Mouse (Mus musculus): ENCODE results near the gene Sfn.
A peak's percentile ranks its signal among the peaks of the same experiment; 100 is the strongest.
"Not testable (repeated sequence)": the region's sequence is repeated elsewhere in the genome, so short reads cannot be mapped to it uniquely, and the experiment has no call there.

The Sfn gene

DNA sequence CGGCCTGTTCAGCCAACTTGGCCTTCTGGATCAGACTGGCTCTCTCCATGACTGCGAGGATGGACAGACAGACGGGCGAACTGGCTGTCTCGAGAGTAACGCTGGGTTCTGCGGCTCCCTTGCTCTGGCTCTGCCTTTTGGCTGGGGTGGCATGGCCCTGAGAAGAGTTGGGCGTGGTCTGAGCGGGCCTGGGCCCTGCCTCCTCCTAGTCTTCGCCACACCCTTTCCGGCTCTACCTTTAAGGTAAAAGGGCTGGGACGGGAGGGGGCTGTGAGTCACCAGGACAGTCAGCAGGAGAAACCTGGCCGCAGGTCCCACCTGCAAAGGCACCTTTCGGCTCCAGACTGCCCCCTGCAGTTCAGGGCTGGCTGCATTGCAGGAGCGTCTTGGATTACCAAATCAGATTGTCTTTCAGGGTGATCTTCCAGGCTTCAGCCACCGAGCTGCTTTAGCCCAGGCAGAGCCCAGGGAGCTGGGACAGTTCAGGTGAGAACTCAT, at the start of gene Sfn:
Gene Sfn, minus strand, starts transcription at position 448 of the 498 bp plus-strand sequence.
- peak; percentile 54 for DNase-seq (ENCODE audit: low spot score)

DNA sequence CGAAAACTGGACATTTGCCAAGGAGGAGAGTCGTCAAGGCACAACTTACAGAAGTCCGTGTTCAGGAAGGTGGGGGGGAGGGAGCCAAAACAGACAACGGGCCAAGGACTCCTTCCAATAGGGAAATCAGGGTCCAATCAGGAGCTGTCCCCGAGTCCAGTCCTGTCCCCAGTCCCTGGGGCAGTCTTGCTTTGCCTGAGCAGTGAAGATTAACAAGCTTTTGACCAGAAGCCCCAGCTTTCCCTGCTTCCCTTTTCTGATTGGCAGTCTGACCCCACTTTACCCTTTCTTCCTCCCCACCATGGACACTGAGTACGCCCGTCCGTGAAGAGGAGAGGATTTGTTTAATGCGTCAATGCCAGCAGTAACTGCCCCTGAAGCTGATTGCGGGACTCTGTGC, 49.5 kb upstream of the Sfn start:
- DNase-seq (ENCODE audit: low spot score), result no peak

DNA sequence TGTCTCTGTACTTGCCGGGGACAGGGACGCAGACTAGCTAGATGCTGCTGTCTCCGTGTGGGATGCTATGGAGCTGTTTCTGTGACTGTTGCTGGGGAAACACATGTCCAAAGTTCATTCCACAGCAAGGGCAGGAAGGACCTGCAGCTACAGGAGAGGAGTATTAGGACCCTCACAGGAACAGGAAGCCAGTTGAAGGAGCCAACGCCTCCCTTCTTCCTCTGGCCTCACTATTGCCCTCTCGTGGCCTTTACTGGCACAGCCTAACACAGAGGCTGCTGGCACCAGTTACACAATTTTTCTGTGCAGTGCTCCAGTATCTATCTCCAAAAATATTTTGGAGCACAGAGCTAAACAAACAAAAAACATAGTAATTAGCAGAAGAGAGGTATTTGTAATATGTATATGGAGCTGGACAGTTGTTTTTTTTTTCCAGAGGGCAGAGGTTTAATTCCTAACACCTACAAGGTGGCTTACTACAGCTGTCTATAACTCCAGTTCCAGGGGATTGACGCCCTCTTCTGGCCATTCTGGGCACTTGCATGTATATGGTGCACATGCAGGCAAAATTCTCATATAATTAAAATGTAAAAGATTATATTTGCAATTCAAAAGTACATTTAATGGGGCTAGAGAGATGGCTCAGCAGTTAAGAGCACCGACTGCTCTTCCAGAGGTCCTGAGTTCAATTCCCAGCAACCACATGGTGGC, 48.2 kb upstream of the Sfn start, which contains the start of gene Zdhhc18:
Gene Zdhhc18, minus strand, starts transcription at position 166 of the 711 bp plus-strand sequence.
- DNase-seq (ENCODE audit: low spot score), result no peak

DNA sequence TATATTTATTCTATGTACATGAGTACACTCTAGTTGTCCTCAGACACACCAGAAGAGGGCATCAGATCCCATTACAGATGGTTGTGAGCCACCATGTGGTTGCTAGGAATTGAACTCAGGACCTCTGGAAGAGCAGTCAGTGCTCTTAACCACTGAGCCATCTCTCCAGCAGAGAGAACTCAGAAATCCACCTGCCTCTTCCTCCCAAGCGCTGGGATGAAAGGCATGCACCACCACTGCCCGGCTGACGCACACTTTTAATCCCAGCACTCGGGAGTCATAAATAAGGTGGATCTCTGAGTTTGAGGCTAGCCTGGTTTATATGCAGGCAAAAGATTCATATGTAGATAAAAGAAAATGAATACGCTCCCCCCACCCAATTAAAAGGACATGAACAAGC, 47.5 kb upstream of the Sfn start:
- DNase-seq (ENCODE audit: low spot score), result not testable (repeated sequence)

DNA sequence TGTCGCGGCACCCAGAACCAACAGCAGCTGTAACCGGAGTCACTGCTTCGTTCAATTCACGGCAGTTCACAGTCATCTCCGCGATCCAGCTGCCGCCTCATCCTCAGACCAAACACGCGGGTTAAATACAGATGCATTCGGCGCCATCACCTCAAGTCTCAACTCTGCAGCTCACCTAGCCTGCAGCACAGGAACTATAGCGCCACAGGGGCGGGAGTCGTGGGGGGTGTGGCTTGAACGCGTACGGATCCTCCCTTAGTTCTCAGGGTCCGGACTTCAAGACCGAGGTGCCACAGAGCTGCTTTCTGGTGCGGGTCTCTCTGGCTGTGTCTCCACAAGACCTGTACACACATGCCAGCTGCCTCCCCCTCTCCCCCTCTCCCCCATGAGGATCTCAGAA, 43.7 kb upstream of the Sfn start:
- no peak for DNase-seq (ENCODE audit: low spot score)

DNA sequence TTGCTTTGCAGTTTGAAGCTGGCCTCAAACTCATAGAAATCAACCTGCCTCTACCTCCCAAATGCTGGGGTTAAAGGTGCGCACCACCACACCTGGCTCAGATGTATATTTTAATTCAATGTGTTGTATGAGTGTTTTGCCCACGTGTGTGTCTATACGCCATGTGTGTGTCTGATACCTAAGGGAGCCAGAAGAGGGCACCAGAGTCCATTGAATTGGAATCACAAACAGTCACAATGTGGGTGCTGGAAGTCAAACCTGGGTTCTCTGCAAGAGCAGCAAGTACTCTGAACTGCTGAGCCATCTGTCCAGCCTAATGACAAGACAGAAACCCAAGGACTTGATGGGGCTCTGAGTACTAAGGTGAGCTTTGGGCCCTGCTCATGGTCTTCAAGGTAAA, 43.2 kb upstream of the Sfn start:
- no peak for DNase-seq (ENCODE audit: low spot score)

DNA sequence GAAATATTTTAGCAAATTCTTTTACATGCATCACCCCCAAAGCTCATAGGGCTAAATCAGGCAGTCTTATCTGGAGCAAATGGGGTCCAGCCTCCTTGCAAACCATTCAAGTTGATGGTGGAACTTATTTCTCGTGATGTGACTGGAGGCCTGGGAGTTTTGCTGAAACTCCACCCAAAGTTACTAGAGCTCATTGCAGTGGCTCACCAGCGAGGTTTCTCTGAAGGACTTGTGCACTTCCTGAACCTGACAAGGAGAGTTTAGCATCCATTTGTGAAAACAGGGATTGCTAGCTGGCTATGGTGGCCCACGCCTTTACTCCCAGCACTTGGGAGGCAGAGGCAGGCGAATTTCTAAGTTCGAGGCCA, 32.1 kb upstream of the Sfn start:
- no peak for DNase-seq (ENCODE audit: low spot score)

DNA sequence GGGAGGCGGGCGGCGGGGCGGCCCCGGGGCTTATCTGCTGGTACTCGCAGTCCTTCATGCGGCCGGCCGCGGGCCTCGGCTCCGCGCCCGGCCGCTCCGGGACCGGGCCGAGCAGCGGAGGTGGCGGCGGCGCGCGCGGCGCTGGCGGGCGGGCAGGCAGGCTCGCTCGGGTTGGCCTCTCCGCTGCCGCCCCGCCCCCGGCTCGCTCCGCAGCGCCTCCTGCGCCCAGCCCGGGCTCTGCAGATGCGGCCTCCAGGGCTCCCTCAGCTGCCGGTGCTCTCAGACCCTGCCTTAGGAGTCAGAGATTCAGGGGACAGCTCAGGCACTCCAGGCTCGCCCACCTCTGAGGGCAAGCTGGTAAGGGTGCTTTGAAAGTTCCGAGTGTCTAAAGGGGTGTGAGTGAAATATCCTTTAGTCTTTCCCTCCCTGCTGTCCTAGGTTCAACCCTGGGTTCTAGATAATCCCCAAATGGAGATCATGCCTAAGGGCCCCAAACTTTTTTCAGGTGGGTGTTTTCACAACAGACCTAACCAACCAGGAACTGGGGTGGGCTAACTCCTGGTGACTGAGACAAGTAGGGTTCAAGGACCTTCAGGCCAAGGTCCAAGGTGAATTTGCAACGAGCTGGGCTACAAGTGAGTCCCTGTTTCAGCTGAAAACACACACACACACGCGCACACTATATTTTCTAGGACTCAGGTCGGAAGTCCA, 31.5 kb upstream of the Sfn start:
- DNase-seq (ENCODE audit: low spot score), result peak; percentile 46

DNA sequence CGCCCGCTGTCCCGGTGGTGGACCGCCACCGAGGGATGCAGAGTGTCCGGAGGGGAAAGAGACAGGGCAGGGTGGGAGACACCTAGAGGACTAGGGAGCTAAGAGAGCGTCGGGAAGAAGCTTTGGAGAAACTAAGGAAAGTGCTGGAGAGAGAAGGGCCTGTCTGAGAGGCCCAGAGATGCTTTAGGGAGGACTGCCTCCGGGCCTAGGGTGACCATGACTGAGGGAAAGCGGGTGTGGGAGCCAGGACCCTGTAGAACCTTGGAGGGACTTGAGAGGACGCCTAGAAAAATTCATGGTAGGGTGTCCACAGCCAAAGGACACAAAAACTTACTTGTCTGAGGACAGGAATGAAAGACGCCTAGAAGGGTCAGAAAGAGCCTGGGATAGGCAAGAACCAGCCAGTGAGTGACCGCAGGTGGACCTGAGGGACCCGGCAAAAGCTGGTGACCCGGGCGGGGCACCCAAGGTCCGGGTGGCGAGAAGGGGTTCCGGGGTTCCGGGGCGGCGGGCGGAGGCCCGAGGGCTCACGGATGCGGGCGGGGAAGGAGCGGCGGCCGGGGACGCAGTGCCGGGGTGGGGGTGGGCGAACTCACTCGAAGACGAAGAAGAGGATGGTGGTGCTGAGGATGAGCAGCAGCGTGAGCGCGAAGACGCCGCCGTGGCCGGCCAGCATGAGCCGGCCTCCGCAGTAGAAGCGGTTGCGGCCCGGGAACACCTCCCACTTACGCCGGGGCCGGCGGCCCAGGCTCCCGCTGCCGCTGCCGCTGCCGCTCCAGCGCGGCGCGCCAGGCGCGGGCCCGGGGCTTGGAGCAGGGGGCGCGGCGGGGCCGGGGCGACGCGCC, 30.7 kb upstream of the Sfn start:
- no peak for DNase-seq (ENCODE audit: low spot score)

DNA sequence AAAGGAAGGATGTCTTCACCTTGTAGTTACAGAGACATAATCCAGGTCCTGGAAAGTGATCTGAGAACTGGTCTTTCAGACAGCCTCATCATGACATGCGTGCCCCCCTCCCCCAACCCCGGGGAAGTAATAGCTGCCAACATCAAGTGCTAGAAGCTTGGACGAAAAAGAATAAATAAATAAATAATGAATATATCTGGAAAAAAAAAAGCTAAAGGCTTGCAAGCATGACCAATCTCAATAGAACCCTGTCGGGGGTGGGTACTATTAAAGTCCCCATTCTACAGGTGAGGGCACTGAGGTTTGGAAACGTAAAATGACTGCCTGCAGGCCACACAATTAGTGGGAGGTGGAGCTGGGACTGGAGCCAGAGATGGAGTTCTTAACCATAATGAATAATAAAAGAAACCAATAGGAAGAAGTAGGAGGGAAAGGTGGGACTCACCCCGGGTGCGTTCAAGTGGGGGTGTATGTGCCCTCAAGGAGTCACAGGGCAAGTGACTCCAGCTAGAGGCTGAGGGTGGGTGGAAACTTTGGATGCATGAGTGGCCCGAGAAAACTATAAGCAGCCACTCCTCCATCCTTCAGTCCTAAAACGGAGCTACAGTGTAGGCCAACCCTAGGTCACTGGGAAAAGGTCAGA, 29.9 kb upstream of the Sfn start:
- no peak for DNase-seq (ENCODE audit: low spot score)

DNA sequence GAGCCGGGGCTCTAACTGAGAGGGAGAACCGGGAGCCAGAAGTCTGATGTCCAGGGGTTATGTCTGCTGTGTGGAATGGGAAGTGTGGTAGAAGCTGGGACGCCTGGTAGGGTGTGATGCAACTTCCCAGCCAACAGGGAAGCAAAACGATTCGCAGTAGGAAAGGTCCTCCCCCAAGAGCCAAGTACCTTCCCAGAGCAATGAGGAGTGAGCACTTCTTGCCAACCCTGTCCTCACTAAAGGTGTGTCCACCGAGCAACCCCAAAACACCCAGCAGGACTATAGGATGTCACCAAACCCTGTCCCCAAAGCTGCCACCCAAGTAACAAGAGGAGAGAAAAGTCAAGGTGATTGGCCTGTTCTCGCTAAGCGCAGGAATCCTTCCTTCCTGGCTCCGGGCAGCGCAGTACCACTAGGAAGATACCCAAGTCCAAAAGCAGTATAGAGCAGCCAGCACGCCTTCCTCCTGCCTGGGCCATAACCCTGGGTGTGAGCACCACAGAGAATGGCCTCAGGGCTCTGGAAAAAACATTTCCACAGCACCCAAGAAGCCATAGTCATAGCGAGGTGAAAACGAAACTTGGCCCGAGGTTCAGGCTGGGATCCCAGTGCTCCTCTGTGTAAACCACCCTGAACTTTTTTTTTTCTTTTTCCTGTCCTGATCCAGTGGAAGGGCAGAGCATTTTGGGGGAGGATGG, 29.3 kb upstream of the Sfn start:
- no peak for DNase-seq (ENCODE audit: low spot score)

DNA sequence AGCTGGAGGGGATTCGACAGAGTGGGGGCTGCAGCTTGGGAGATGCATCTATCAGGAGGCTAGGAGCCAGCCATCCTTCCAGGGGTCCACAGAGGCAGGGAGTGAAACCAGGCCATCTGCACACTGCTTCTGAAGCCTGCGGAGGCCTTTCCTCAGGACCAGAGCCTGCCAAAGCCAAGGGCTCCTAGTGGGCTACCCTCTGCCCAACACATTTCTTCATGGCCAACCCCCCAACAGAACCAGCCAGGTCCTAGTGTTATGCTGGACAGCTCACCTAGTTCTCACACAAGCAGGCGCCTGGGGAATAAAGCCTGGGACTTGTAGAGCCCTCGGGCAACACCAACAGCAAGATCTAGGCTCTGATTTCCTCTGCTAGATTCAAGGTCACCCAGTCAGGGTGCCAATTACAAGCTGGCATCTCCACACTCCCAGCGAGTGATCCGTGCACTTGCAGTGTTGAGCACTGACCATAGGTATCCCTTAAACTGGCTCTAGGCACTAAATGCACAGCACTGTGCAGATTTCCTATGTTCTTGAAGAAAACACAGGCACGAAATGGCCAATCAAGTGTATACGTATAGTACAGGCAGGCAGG, 28.5 kb upstream of the Sfn start:
- no peak for DNase-seq (ENCODE audit: low spot score)

DNA sequence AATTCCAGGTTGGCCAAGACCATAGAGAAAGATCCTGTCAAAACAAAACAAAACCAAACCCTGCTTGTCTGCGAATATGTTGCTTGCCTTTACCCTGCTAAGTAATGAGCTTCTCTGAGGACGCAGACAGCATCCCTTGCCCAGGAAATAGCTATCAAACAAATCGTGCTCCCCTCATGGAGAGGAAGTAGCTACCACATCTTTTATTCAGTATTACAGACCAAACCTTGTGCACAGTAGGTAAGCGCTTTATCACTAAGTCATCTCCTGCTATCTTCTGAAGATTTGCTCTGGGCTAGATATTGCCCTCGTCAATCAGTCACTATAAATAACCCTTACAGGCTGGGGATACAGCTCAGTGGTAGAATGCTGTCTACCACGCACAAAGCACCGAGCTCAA, 27.2 kb upstream of the Sfn start:
- no peak for DNase-seq (ENCODE audit: low spot score)

DNA sequence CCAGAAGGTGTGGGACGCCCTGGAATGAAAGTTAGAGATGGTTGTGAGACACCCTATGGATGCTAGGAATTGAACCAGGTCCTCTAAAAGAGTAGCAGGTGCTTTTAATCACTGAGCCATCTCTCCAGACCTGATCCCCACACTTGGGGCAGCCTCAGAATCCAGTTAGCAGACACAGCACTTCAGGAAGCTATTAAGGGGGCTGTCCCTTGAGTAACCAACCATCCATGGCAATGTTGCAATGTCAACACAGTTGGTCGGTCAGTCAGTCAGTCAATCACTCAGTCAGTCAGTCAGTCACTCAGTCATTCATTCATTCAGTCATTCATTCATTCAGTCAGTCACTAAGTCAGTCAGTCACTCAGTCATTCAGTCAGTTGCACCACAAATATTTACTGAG, 26.5 kb upstream of the Sfn start:
- no peak for DNase-seq (ENCODE audit: low spot score)

DNA sequence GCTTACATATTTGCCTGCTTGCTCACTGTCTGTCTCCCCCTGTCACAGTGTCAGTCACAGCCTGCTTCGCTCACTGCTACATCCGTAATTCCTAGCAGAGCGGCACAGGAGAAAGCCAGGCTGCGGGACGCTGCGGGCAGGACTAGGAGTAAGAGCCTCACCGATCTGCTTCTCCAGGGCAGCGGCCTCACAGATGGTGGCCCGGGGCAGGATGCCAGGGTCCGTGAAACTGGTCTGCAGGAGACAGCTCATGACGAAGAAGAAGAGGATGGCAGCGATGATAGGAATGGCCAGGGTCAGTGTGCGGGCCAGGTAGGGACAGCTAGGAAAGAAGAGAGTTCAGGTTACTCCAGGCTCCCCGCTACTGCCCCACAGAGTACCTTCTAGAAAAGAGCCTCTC, 25.1 kb upstream of the Sfn start:
- no peak for DNase-seq (ENCODE audit: low spot score)

DNA sequence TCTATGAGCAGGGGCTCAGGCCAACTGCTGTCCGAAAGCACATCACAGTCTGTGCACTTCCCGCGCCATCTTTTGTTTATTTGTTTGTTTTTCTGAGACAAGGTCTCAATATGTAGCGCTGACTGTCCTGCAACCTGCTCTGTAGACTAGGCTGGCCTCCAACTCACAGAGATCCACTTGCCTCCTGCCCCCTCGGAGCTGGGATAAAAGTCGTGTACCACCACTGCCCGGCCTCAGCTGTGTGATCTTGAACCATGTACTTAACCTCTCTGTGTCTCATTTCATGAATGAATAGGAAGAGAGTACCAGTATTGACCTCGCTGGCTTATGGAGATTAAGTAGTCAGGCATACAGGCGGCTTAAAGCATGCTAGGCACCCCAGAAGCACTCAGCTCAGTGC, 24.7 kb upstream of the Sfn start:
- no peak for DNase-seq (ENCODE audit: low spot score)

DNA sequence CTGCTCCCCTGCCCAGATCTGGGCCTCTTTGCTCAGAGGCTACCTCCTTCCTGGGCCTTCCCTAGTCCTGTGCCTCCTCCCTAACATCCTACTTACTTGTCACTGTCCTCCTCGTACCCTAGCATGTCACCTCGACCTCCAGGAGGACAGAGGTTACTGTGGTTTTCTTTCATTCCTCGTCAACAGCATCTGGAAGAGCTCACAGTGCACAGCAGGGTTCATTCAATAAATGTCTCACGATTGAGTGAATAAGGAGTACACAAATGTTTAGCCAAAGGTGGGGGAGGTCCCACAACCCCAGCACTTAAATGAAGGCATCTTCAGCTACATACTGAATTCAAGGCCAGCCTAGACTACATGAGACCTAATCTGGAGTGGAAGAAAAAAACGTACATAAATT, 24.3 kb upstream of the Sfn start:
- no peak for DNase-seq (ENCODE audit: low spot score)

DNA sequence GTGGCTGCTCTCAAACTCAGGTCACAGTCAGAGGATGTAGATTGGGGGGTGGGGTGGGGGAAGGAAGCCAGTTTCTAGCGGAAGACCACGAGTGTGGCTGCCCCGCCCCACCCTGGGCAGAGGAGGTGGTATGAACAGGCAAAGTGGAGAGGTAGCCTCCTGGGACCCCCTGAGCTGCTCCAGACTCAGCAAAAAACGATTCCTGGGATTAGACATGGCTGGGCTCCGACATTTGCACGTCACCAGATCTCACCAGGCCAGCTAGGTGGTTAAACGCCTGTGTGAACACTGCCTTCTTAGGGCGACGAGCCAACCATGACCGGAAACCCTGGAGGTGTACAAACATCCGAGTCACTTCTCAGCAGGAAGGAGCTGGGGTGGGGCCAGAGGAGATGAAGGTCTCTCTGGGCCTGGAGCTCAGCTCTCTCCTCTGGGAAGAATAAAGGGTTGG, 23.7 kb upstream of the Sfn start:
- no peak for DNase-seq (ENCODE audit: low spot score)

DNA sequence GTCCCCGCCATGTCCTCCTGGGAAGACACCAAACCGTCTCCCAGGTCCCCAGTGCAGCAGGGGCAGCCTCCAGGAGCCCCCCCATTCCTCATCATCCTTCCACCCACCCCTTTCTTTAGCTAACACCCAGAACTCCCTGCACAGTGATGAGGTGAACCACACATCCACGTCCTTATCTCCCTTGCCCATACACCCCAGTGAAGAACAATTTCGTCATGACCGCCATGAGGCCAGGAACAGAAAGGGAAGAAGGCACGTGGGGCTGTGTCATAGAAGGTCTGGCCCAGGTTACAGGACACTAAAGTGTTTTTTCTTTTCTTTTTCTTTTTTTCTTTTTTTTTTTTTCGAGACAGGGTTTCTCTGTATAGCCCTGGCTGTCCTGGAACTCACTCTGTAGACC, 22.9 kb upstream of the Sfn start:
- DNase-seq (ENCODE audit: low spot score), result no peak

DNA sequence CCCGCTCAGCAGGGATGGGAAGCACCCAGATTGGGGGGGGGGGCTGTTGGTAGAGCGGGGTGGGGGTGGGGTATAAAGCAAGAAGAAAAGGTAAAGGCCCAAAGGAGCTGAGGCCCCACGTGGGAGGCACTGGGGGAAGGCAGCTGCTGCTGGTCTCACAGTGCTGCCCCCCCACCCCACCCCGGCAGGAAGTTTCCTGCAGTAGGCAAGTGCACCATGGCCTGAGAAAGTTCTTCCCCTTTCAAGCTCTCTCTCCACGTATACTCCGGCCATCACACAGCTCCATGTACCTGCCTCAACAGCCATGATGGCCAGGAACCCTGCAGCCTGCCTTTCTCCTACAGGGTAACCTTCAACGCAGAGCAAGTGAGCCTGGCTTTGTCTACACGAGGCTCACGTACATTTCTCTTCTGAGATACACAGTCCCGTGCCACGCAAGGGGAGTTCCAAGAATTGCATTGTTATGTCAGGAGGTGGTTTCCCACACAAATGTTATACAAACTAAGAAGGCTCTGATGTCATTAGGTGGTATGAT, 20.3 kb upstream of the Sfn start:
- DNase-seq (ENCODE audit: low spot score), result no peak

DNA sequence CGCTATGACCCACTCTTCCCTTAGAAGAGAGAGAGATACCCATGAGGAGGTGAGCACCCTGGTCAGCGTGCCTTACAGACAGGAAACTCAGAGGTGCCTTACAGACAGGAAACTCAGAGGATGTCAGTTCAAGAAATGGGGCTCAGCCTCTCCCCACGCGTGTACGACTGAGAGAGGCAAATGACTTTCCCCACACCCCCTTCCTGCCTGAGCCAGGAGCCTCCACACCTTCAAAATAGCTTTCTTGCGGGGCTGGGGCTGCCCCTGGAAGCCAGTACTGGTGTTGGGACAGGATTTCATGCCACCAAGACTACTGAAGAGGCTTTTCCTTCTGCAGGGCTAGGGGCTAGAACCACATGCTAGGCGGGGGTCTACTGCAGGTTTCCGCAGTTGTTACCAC, 18.7 kb upstream of the Sfn start:
- DNase-seq (ENCODE audit: low spot score), result no peak
